Mouse (Mus musculus) cortical plate, adult 2 months (tissue): ENCODE data around the gene Lyz1. TPM values are rescaled to one million over a fixed set of nuclear protein-coding genes. Genes with fewer than 3 reads are reported as not detected.
"Not testable (repeated sequence)": the region's sequence is repeated elsewhere in the genome, so short reads cannot be mapped to it uniquely, and the experiment has no call there.

Source experiments
- H3K27ac ChIP-seq: fragments of 200-500 bp; 2 replicates; pipeline ENCODE4 v1.5.1; 2012; ENCODE audit warnings: low read length, control low read depth, inconsistent platforms; ENCODE audit not compliant: insufficient read depth
- H3K4me1 ChIP-seq: fragments of 200-500 bp; 2 replicates; pipeline ENCODE4 v1.6.1; 2011; ENCODE audit warnings: low read length; ENCODE audit not compliant: control insufficient read depth, insufficient read depth
- H3K4me3 ChIP-seq: fragments of 200-500 bp; 2 replicates; pipeline ENCODE4 v1.5.1; 2011; ENCODE audit warnings: mild to moderate bottlenecking, low read length, control low read depth; ENCODE audit not compliant: insufficient read depth
- CTCF ChIP-seq: fragments of 200-500 bp; IDR thresholded peaks from 2 replicates; pipeline ENCODE4 v1.5.1; 2011; ENCODE audit warnings: mild to moderate bottlenecking, control low read depth, low read length; ENCODE audit not compliant: insufficient read depth; ENCODE audit errors: extremely low read depth
- POLR2A ChIP-seq: fragments of 200-500 bp; IDR thresholded peaks from 2 replicates; pipeline ENCODE4 v1.6.1; 2011; ENCODE audit warnings: mild to moderate bottlenecking, low read length, control low read depth; ENCODE audit not compliant: insufficient read depth; ENCODE audit errors: extremely low read depth
- polyA plus RNA-seq: library from polyadenylated mRNA; depleted of rRNA; stranded (reverse); fragments of >200 nt; gene quantifications from 2 replicates; pipeline ENCODE4 v1.2.3, GENCODE M21; 2012

Gene Lyz1
- polyA plus RNA-seq, 1 experiment = 0.29 TPM

GRCm38 (mm10) chr10:117316391-117316790 is 23.7 kb upstream of the Lyz1 start:
- no peak overlapping the region for H3K4me3 ChIP-seq
- TF ChIP-seq CTCF (no peak), POLR2A (no peak)
- no peaks in the 10 kb centered on the region for H3K4me1 ChIP-seq
- no peak overlapping the region for H3K27ac ChIP-seq

- Histone ChIP-seq H3K4me1 (no peaks in the 10 kb centered on the region), H3K4me3 (no peak overlapping the region), H3K27ac (no peak overlapping the region)
- TF ChIP-seq CTCF (no peak), POLR2A (no peak)
These were observed 20.5 kb upstream of the Lyz1 start for GRCm38 (mm10) chr10:117313133-117313532.

DNA sequence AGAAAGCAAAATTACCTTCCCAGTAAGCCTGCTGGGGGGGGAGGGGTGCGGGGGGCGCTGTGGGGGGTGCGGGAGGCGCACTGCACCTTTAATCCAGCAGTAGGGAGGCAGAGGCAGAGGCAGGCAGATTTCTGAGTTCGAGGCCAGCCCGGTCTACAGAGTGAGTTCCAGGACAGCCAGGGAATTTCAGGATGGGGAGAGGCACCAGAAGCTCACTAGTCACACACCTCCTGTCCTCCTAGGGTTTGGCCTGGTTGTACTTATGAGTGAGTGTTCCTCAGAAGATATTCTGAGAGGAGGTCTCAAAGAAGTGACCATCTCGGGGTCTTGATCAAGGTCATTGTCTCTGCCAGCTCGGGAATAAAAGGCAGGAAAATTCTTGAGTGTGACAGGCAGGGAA is 19.5 kb upstream of the Lyz1 start:
- H3K4me1 ChIP-seq = no peaks in the 10 kb centered on the region
- H3K27ac ChIP-seq = no peak overlapping the region
- TF ChIP-seq CTCF (no peak), POLR2A (no peak)
- no peak overlapping the region for H3K4me3 ChIP-seq

- no peak overlapping the region for H3K4me3 ChIP-seq
- H3K4me1 ChIP-seq = no peaks in the 10 kb centered on the region
- TF ChIP-seq CTCF (no peak), POLR2A (no peak)
These were observed 11.7 kb upstream of the Lyz1 start for GRCm38 (mm10) chr10:117304371-117304770.

DNA sequence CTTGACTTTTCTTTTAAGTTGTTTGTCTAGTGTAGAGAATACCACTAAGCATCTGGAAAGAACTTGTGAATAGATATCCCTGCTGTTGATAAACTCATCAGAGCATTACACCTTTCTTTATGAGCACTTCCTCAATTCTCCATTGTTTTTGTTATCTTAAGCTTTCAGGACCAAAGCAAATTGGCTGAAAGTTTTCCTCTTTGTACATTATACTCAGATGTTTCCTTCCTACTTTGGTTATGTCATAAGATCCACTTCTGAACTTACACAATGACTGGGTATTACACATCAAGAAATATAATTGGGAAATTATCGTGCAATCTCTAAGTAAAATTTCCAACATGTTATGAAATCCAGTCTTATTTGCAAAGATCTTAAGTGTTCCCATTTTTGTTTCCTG is 9.0 kb upstream of the Lyz1 start:
- TF ChIP-seq CTCF = no peak
- TF ChIP-seq POLR2A = no peak
- Histone ChIP-seq H3K4me1 (no peaks in the 10 kb centered on the region), H3K4me3 (no peak overlapping the region), H3K27ac (no peak overlapping the region)

More at GRCm38 (mm10) chr10:117304371-117304770, 11.7 kb upstream of the Lyz1 start:
- no peak overlapping the region for H3K27ac ChIP-seq

GRCm38 (mm10) chr10:117299901-117300520 is 7.3 kb upstream of the Lyz1 start:
- no peak for TF ChIP-seq POLR2A
- no peak for TF ChIP-seq CTCF
- no peak overlapping the region for H3K4me3 ChIP-seq
- H3K4me1 ChIP-seq = no peaks in the 10 kb centered on the region
- no peak overlapping the region for H3K27ac ChIP-seq

- H3K4me1 ChIP-seq = no peaks in the 10 kb centered on the region
- TF ChIP-seq POLR2A = no peak
- no peak for TF ChIP-seq CTCF
These were observed 6.4 kb upstream of the Lyz1 start for GRCm38 (mm10) chr10:117299106-117299505.

GRCm38 (mm10) chr10:117298336-117298735 is 5.7 kb upstream of the Lyz1 start:
- no peaks in the 10 kb centered on the region for H3K4me1 ChIP-seq
- TF ChIP-seq CTCF (no peak), POLR2A (no peak)
- H3K4me3 ChIP-seq = no peak overlapping the region
- H3K27ac ChIP-seq = no peak overlapping the region

More at GRCm38 (mm10) chr10:117299106-117299505, 6.4 kb upstream of the Lyz1 start:
- Histone ChIP-seq H3K27ac (no peak overlapping the region), H3K4me3 (no peak overlapping the region)

DNA sequence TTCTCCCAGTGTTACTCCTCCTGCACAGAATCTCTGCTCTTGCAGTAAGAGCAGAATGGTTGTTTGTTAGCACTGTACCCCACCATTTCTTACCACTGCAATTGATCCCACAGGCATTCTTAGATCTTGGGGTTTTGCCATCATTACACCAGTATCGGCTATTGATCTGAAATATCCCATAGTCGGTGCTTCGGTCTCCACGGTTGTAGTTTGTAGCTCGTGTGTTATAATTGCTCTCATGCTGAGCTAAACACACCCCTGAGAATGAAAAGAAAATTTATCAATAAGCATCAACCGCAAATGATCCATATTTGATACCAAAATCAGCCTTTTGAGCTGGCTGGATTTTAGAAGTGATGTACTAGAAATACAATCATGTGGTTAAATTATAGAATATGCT is 1.7 kb downstream of the Lyz1 start:
- H3K4me1 ChIP-seq, H3K4me3 ChIP-seq, H3K27ac ChIP-seq: not testable (repeated sequence)

- no peak for TF ChIP-seq CTCF
- H3K4me3 ChIP-seq = no peak overlapping the region
- H3K4me1 ChIP-seq = no peaks in the 10 kb centered on the region
- no peak overlapping the region for H3K27ac ChIP-seq
These were observed 2.4 kb downstream of the Lyz1 start for GRCm38 (mm10) chr10:117290046-117290870.

DNA sequence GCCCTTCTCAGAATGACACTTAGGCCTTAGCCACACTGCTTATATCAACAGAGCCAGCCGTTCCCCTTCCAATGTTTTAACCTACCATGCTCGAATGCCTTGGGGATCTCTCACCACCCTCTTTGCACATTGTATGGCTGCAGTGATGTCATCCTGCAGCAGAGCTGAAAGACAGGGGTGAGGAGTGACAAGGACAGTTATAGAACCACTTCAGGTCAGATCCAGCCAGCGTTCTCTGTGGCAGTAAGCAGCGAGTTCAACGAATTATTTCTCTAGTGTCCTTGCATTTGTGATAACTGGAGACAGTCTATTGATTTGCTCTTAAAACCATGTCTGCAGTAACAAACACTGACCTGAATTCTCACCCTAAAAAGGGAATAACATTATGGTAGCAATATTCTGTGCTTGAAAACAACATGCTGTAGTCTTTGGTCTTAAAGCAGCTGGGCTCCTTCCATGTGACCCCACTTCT is 3.6 kb downstream of the Lyz1 start:
- not testable (repeated sequence) for H3K27ac ChIP-seq, H3K4me3 ChIP-seq, H3K4me1 ChIP-seq
